Mouse (Mus musculus) CD4-positive helper T cell, adult 2 months (primary cell): ENCODE measurements around the gene Ccdc120.

Experiments used
- DNase-seq: peaks from one replicate; pipeline ENCODE4 v3.0.0-alpha.2; 2012; ENCODE audit warnings: low read depth, missing footprints, low spot score

The Ccdc120 gene

DNA sequence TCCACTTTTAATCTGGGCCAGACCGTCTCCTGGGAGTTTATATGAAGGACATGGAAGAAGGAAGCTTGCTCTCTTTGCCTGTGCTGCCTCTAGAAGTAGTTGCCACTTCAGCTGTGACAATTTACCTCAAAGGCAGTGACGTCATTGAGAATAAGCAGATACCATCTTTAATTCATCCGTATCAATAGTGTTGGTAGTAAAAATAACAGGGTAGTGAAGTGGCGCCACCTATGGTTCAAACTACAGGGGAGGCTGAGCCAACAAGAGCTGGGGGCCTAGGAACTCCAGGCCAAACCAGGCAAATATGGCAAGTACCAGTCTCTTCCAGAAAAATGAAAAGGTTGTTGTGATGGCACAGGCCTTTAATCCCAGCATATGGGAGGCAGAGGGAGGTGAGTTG lies 57.8 kb downstream of the Ccdc120 start:
- peak; percentile 81 for DNase-seq

DNA sequence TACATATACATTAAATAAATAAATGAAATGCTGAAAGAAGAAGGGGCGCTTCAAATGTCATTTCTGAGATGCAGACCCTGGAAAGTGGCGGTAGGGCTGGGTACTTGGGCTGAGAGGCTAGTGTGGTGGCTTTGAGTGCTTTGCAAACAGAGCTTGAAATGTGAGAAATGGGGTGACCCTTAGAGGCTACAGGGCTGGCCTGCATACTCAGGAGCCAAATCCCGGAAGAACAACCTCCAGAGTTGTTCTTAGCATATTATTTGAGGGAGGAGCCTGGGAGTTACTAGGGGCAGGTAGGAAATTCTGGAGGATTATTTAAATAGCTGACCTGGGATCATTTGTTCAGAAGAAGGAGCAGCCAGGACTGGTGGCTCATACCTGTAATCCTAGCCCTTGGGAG lies 60.2 kb downstream of the Ccdc120 start:
- no peak for DNase-seq

DNA sequence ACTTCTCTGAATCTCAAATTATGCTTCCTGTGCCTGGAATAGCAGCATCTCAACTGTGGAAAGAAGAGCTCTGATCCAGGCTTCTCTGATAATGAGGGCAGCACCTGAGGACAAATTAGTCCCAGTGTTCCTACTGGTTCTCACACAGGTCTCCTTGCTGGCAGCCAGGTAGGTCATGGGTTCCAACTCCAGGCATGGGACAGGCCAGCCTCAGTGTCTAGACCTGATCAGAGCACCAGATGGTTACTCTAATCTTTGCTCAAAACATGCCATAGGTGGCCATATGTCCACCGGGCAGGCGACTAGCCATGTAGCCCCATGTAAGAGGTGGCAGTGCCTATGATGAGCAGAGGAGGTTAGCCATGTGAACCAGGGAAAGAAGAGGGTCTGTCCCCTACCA lies 62.4 kb downstream of the Ccdc120 start:
- no peak for DNase-seq
